Mouse (Mus musculus) spleen, postnatal 36 days (tissue): Measurements from ENCODE around the gene Olfr1133.
"Not testable (repeated sequence)": the region's sequence is repeated elsewhere in the genome, so short reads cannot be mapped to it uniquely, and the experiment has no call there.

ENCODE experiments used
- DNase-seq, 2 experiments: peaks; one replicate each; pipeline ENCODE4 v3.0.0; 2022; ENCODE audit warnings: low spot score in 2 of 2, mixed read lengths in 1 of 2

The Olfr1133 gene

DNA sequence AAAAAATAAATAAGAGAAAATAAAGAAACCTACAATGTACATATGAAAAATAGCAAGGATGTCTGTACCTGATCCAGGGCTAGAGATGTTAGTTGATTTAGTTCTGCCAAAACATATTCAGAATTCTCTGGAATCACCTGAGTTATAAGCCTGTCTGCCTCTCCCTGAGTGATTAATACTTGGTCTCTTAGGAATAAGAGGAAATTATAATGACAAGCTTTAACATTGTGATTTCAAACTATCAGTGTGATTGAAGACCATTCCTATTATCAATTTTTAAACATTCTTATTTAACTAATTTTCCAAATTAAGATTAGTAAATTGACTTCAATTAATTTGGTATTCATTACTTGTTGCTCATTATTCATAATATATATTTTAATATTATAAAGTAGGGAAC, at the start of gene Olfr1133:
TSS of gene Olfr1133 (minus strand) at position 101 of the 400 bp plus-strand sequence.
- no peak for DNase-seq

DNA sequence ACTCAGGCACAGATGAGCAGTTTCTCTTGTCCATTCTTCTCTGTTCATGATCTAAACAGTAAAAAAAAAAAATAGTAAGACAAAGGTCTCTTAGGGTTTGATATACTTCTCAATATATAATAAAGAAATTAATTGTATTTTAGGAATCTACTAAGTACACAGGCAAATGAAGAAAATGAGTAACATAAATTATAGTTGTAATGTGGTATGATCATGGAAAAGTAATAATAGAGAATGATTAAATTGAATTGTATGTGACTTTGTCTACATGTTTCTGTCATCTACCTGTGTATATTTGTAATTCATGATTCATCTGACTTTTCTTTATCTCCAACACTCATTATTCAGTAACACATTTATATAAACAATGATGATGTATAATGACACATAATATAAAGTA, 46.7 kb upstream of the Olfr1133 start, which contains the start of gene Olfr1136:
TSS of gene Olfr1136 (minus strand) at position 101 of the 400 bp plus-strand sequence.
- no peak for DNase-seq

DNA sequence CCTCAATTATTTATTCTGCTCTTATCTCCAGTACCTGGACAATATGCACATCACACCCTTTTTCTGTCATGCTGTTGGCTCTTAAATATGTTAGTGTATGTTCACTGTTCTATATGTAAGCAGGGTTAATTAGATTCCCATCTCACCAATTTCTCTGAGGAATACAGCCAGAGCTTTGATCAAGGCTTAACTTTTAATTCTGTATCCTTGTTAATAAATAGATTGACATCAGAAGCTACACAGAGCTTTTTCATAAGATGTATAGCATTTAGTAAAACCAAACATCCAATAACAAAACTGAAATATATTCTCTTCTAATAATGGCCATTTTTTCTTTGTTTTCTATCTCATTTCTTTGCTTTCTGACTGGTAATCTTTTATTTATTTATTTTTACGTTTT, 26.4 kb upstream of the Olfr1133 start, which contains the start of gene Olfr1135:
TSS of gene Olfr1135 (minus strand) at position 101 of the 400 bp plus-strand sequence.
- no peak for DNase-seq

- DNase-seq = no peak
Observed at GRCm38 (mm10) chr2:87658360-87658759, 11.2 kb upstream of the Olfr1133 start, which contains the start of gene Olfr1134. Gene Olfr1134 (minus strand): TSS chr2:87658460.

- DNase-seq = no peak
Observed at GRCm38 (mm10) chr2:87642441-87642840, 4.7 kb downstream of the Olfr1133 start.

DNA sequence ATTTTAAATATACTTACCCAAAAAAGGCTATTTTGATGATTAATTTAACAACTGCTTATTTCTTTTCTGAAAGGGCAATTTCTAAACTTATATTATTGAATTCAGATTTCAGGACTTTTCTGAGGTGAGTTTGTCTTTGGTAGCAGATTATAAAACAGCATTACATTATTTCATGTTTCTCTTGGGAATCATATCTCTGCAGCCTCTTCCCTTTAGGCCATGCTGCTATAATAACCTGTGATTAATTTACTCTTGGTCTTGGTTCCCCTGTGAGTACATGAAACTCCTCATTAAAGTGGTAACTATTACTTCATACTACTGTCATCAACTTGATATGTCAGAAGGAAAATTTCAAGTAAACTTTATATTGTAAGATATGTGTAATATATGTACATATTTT, 9.7 kb downstream of the Olfr1133 start, which contains the start of gene Olfr1132:
TSS of gene Olfr1132 (minus strand) at position 101 of the 400 bp plus-strand sequence.
- no peak for DNase-seq

DNA sequence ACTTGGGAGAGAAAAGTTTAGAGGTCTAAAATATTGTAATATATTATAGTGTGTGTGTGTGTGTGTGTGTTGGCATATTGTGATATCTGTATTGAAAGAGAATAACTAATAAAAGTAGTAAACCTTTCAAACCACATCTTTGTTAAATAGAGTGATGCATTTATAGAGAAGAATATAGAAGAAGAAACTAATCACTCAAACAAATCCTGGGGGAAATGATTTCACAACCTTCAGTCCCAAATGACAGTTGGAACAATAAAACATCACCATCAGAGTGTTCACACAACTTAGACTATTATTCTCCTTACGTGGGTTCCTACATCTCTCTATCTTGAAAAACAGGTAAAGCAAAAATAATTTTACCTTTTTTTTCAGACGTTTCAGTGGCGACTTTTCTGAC, 20.4 kb downstream of the Olfr1133 start, which contains the start of gene Olfr1131:
TSS of gene Olfr1131 (plus strand) at position 301 of the 400 bp plus-strand sequence.
- DNase-seq = no peak

- not testable (repeated sequence) for DNase-seq
Observed at GRCm38 (mm10) chr2:87605912-87606311, 41.3 kb downstream of the Olfr1133 start, which contains the start of gene Olfr1130. Gene Olfr1130 (plus strand): TSS chr2:87606212.
